9 mouse cellular contexts compared by ENCODE assay signal in the genomic region with DNA sequence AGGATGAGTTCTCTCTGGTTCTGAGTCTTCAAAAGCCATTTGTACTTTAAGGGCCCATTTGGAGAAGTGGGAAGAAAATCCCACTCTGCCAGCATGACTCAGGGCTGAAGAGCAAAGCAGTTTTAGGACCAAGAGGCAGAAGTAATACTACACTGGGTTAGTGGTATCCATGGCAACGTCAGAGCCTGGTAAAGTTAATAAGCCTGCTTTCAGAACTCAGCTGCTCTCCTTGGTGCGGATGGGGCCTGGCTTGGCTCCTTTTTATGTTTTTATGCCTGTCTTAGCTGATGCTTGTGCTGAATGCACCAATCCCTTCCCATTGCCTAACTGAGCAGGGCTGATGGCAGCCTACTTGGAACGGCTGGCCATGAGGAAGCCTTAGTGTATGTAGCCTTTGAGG.
DNase-seq lines count a peak whose midpoint lies in the region; ATAC-seq lines count a peak whose summit lies in the region.
"Had no signal": no experiment of that assay in that cellular context is flagged by ENCODE, and none has a peak within 500 bp of the region (broad histone marks: within the 10 kb centered on the region; RNA-seq: fewer than 3 reads in every experiment).

No protein-coding gene starts in this region.

- no peaks in the 10 kb centered on the region for H3K27me3 ChIP-seq in forebrain, embryonic 10.5 days (ENCODE audit: poor library complexity, severe bottlenecking)
- no peaks in the 10 kb centered on the region for H3K27me3 ChIP-seq in midbrain, embryonic 13.5 days

- H3K4me2 ChIP-seq in midbrain, embryonic 13.5 days (replicated peaks) = no peak overlapping the region

- peak; percentile 73; the same call in 1 of the 2 replicates for ATAC-seq in midbrain, embryonic 13.5 days

- WGBS in forebrain, embryonic 10.5 days = 45% methylated on average over 3 of the region's 3 CpGs
- WGBS in midbrain, embryonic 13.5 days = 24% methylated on average over 3 of the region's 3 CpGs

- no peak overlapping the region for H3K9ac ChIP-seq in midbrain, embryonic 13.5 days (replicated peaks)

- no peaks in the 10 kb centered on the region for H3K9me3 ChIP-seq in forebrain, embryonic 10.5 days
- H3K9me3 ChIP-seq in midbrain, embryonic 13.5 days = no peaks in the 10 kb centered on the region

- peaks cover 13% of the 10 kb centered on the region for H3K4me1 ChIP-seq in forebrain, embryonic 10.5 days
- H3K4me1 ChIP-seq in midbrain, embryonic 13.5 days (replicated peaks) = peaks cover 12% of the 10 kb centered on the region

- intact Hi-C loops in gastrocnemius, postnatal 36 days (cut with DNase I) = loop anchor here (5.0 kb wide), 1 partner anchor 68 kb away; no protein-coding TSS in a partner anchor

- no peaks in the 10 kb centered on the region for H3K36me3 ChIP-seq in forebrain, embryonic 10.5 days (replicated peaks)
- no peaks in the 10 kb centered on the region for H3K36me3 ChIP-seq in midbrain, embryonic 13.5 days

- H3K27ac ChIP-seq in forebrain, embryonic 10.5 days = no peak overlapping the region
- no peak overlapping the region; the same call in 1 of the 2 replicates for H3K27ac ChIP-seq in midbrain, embryonic 13.5 days

- H3K4me3 ChIP-seq in forebrain, embryonic 10.5 days = no peak overlapping the region
- H3K4me3 ChIP-seq in midbrain, embryonic 13.5 days (replicated peaks) = no peak overlapping the region

- DNase-seq in brain, embryonic 18.5 days (ENCODE audit: low read depth, low spot score) = peak; percentile 54
- peak; percentile 24 for DNase-seq in forebrain, embryonic 10.5 days (ENCODE audit: extremely low spot score, low spot score)
- peak; percentile 46 to 64 for DNase-seq in layer of hippocampus, adult 8-10 months (ENCODE audit: low spot score in 2 of 2)
- no peak for DNase-seq in spleen, postnatal 36 days (ENCODE audit: low spot score in 2 of 2)
- DNase-seq in gastrocnemius, adult 8-10 months (ENCODE audit: low spot score in 2 of 2) = no peak
- DNase-seq in gastrocnemius, postnatal 36 days = no peak
- DNase-seq in T-cell, adult 2 months (ENCODE audit: low spot score) = no peak
- DNase-seq: lung, adult 18-20 months had no signal

Comparison
In these comparisons a context has a peak if more than half of its experiments do, and no peak if none do; other contexts are left out.
1. DNase-seq: peak in brain, embryonic 18.5 days (single experiment), forebrain, embryonic 10.5 days (single experiment) and layer of hippocampus, adult 8-10 months (2 of 2); none in spleen, postnatal 36 days (0 of 2), gastrocnemius, adult 8-10 months (0 of 2), gastrocnemius, postnatal 36 days (0 of 2) and T-cell, adult 2 months (single experiment).